Mouse (Mus musculus): ENCODE results near the gene Prrt2. TPM values are rescaled to one million over a fixed set of nuclear protein-coding genes. Genes with fewer than 3 reads are reported as not detected.

Gene Prrt2
- polyA plus RNA-seq, 1 experiment = 9.8 TPM

- peaks cover 11% of the 10 kb centered on the region; the same call in 1 of the 2 replicates for H3K4me1 ChIP-seq (ENCODE audit: control insufficient read depth, insufficient read depth, low read length)
- peak; percentile 99 for DNase-seq
- H3K4me3 ChIP-seq (replicated peaks; ENCODE audit: extremely low read depth, low read depth, low read length) = peak within 1 kb of the TSS; percentile 73
- peak; percentile 88; the same call in 1 of the 2 replicates for TF ChIP-seq POLR2A (IDR thresholded peaks at IDR 0.05; ENCODE audit: borderline replicate concordance, extremely low read depth, low read depth, low read length)
- no peak for TF ChIP-seq CTCF (IDR thresholded peaks at IDR 0.05; ENCODE audit: insufficient read depth, low read length)
- WGBS = under 1% methylated on average over 60 of the region's 63 CpGs
Measured at GRCm38 (mm10) chr7:127026984-127027726, 6.1 kb upstream of the Prrt2 start, which contains the start of gene Maz. Gene Maz (minus strand): TSS chr7:127027037.

DNA sequence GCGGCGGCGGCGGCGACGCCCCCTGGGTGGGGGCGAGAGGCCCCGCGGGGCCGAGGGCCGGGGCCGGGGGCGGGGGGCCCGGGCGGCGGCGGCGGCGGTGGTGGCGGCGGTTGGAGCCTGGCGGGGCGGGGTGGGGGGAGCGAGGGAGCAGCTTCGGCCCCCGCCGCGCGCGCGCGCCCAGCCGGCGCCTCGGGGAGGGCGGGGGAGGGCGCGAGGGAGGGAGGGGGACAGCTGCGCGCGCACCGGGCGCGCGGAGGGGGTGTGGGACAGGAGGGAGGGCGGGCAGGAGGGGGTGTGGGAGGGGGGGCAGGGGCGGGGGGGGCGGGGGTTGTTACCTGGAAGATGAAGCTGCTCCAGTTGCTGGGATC is 5.6 kb upstream of the Prrt2 start:
- 0 out of 2 replicates have a peak, but pooled peaks have one; percentile 9 for TF ChIP-seq POLR2A (IDR thresholded peaks at IDR 0.05; ENCODE audit: borderline replicate concordance, extremely low read depth, low read depth, low read length)
- no peak for TF ChIP-seq CTCF (IDR thresholded peaks at IDR 0.05; ENCODE audit: insufficient read depth, low read length)
- peaks cover 11% of the 10 kb centered on the region; the same call in 1 of the 2 replicates for H3K4me1 ChIP-seq (ENCODE audit: control insufficient read depth, insufficient read depth, low read length)
- H3K4me3 ChIP-seq (replicated peaks; ENCODE audit: extremely low read depth, low read depth, low read length) = peak overlapping the region; percentile 73
- no peak for DNase-seq
- 1% methylated on average over 16 of the region's 48 CpGs for WGBS

DNA sequence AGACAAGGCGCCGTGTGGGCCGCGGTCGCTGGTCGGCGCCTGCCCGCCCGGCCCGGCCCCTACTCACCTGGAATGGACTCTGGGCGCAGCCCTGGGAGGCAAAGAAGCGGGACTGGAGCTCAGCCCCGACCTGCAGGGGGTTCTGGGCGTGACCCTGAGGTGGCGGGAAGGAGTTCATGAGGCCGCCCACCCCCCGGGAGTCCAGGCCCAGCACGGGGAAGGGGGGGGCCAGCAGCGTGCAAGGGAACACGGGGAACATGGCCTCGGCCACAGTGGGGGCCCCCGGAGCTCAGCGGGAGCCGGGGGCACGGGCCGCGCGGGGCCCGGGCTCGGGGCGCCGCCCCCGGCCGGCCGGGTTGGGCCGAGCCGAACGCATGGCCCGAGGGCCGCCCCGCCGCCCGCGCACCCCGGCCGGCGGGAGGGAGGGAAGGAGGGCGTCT is 5.2 kb upstream of the Prrt2 start:
- peak; percentile 63 for DNase-seq
- WGBS = under 1% methylated on average over 24 of the region's 48 CpGs
- peaks cover 10% of the 10 kb centered on the region; the same call in 1 of the 2 replicates for H3K4me1 ChIP-seq (ENCODE audit: control insufficient read depth, insufficient read depth, low read length)
- TF ChIP-seq CTCF (IDR thresholded peaks at IDR 0.05; ENCODE audit: insufficient read depth, low read length) (no peak), POLR2A (IDR thresholded peaks at IDR 0.05; ENCODE audit: borderline replicate concordance, extremely low read depth, low read depth, low read length) (peak; percentile 17; the same call in 1 of the 2 replicates)
- peak overlapping the region; percentile 73 for H3K4me3 ChIP-seq (replicated peaks; ENCODE audit: extremely low read depth, low read depth, low read length)

DNA sequence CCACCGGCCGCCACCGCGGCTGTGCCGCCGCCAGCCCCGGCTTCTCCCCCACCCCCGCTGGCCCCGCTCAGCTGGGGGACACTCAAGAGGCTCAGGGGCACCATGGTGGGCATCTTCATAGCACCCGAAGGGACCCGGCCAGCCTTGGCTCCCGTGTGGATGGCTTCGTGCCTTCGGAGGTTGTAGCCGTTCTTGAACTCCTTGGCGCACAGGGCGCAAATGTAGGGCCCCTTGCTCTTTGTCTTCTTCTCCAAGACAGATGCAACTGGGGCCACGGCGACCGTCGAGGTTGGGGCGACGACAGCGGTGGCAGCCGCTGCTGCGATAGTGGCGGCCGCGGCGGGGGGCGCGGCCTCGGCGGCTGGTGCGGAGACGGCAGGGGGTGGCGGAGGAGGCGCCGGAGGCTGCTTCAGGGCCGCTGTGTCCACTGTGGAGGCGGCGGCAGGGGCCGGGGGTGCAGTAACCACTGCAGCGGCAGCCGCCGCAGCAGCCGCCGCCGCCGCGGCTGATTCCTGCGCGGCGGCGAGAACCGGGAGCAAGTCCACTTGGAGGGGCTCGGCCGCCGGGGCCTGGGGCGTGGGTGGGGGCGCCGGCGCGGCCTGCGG is 4.6 kb upstream of the Prrt2 start:
- WGBS = under 1% methylated on average over 53 of the region's 65 CpGs
- peak; percentile 52 for DNase-seq
- Histone ChIP-seq H3K4me1 (ENCODE audit: control insufficient read depth, insufficient read depth, low read length) (peaks cover 10% of the 10 kb centered on the region; the same call in 1 of the 2 replicates), H3K4me3 (replicated peaks; ENCODE audit: extremely low read depth, low read depth, low read length) (peak overlapping the region; percentile 73)
- no peak for TF ChIP-seq CTCF (IDR thresholded peaks at IDR 0.05; ENCODE audit: insufficient read depth, low read length)
- no peak for TF ChIP-seq POLR2A (IDR thresholded peaks at IDR 0.05; ENCODE audit: borderline replicate concordance, extremely low read depth, low read depth, low read length)

DNA sequence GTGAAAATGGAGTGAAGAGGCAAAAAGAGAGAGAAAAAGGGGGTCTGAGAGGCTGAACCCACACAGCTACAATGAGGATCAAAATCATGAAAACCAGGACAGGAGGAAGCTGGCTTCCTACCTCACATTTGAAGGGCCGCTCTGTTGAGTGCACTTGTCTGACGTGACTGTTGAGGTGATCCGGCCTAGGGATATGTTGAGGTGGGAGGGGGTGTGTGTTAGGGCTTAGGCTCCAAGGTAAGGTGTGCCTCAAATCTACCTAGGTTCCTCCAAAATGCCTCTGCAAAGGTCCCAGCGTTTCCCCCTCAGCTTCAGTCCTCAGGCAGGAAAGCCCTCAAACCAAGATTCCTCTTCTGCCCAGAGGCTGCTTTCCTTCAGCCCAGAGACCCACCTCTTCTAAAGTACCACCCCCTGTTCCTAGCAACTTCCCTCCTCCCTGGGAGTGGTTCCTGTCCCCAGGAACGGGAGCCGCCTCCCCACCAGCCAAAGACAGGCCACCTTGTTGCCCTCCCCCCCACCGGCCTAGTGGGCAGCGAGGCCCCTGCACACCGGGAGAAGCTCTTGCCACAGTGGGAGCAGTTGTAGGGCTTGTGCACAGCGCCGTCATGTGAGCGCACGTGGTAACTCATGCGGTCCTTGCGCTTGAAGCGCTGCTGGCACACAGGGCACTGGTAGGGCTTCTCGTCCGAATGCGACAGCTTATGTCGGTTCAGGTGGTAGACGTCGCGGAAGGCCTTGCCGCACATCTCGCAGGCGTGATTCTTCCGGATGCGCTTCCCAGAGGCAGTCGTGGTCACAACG is 3.9 kb upstream of the Prrt2 start:
- TF ChIP-seq POLR2A (IDR thresholded peaks at IDR 0.05; ENCODE audit: borderline replicate concordance, extremely low read depth, low read depth, low read length) (peak; percentile 42; the same call in 1 of the 2 replicates), CTCF (IDR thresholded peaks at IDR 0.05; ENCODE audit: insufficient read depth, low read length) (peak; percentile 79)
- peaks cover 10% of the 10 kb centered on the region; the same call in 1 of the 2 replicates for H3K4me1 ChIP-seq (ENCODE audit: control insufficient read depth, insufficient read depth, low read length)
- WGBS = 3% methylated on average over 30 of the region's 30 CpGs
- H3K4me3 ChIP-seq (replicated peaks; ENCODE audit: extremely low read depth, low read depth, low read length) = peak overlapping the region; percentile 73
- DNase-seq = peak; percentile 80

- Histone ChIP-seq H3K4me3 (replicated peaks; ENCODE audit: extremely low read depth, low read depth, low read length) (no peak overlapping the region), H3K4me1 (ENCODE audit: control insufficient read depth, insufficient read depth, low read length) (peaks cover 10% of the 10 kb centered on the region; the same call in 1 of the 2 replicates)
- DNase-seq = no peak
- no peak for TF ChIP-seq CTCF (IDR thresholded peaks at IDR 0.05; ENCODE audit: insufficient read depth, low read length)
- no peak for TF ChIP-seq POLR2A (IDR thresholded peaks at IDR 0.05; ENCODE audit: borderline replicate concordance, extremely low read depth, low read depth, low read length)
- 33% methylated on average over 19 of the region's 19 CpGs for WGBS
Measured at GRCm38 (mm10) chr7:127023896-127024690, 3.1 kb upstream of the Prrt2 start.

DNA sequence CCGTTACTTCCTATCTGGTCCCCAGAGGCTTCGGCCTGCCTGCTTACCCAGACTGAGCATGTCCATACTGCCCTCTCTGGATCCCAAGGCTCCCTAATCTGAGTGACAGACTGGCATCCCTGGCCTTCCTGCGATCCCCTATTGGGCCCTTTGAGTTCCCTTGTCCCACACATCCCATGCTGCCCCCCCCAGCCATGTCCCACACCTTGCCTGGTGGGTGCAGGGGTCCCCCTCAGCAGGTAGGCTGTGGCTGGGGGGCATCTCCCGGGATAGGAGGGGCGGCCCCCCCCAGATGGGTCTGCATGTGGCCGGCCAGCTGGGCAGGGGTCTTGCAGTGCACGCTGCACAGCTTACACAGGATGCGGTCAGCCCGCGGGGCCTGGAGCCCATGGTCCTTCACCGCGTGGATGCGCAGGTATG is 2.3 kb upstream of the Prrt2 start:
- no peak for DNase-seq

GRCm38 (mm10) chr7:127022528-127023271 is 1.7 kb upstream of the Prrt2 start:
- H3K4me1 ChIP-seq (ENCODE audit: control insufficient read depth, insufficient read depth, low read length) = peaks cover 7% of the 10 kb centered on the region; the same call in 1 of the 2 replicates
- TF ChIP-seq CTCF (IDR thresholded peaks at IDR 0.05; ENCODE audit: insufficient read depth, low read length) (no peak), POLR2A (IDR thresholded peaks at IDR 0.05; ENCODE audit: borderline replicate concordance, extremely low read depth, low read depth, low read length) (no peak)

More for the DNA sequence above, 2.3 kb upstream of the Prrt2 start:
- TF ChIP-seq CTCF (IDR thresholded peaks at IDR 0.05; ENCODE audit: insufficient read depth, low read length) (no peak), POLR2A (IDR thresholded peaks at IDR 0.05; ENCODE audit: borderline replicate concordance, extremely low read depth, low read depth, low read length) (no peak)
- Histone ChIP-seq H3K4me3 (replicated peaks; ENCODE audit: extremely low read depth, low read depth, low read length) (no peak overlapping the region), H3K4me1 (ENCODE audit: control insufficient read depth, insufficient read depth, low read length) (peaks cover 10% of the 10 kb centered on the region; the same call in 1 of the 2 replicates)
- WGBS = 73% methylated on average over 13 of the region's 13 CpGs

More at GRCm38 (mm10) chr7:127022528-127023271, 1.7 kb upstream of the Prrt2 start:
- DNase-seq = no peak
- no peak overlapping the region for H3K4me3 ChIP-seq (replicated peaks; ENCODE audit: extremely low read depth, low read depth, low read length)
- WGBS = 74% methylated on average over 7 of the region's 7 CpGs

Measured in lung, adult 2 months (tissue).